Mouse (Mus musculus) granulocyte monocyte progenitor cell, adult 5-6 weeks (primary cell): ENCODE measurements at regions not wholly inside any gene's neighbourhood (a gene's known extent, or its start where the extent isn't known, plus 50 kb on each side); places are given as distances from the start of the nearest gene placed in this dataset.
"Not testable (repeated sequence)": the region's sequence is repeated elsewhere in the genome, so short reads cannot be mapped to it uniquely, and the experiment has no call there.

Experiments
- ATAC-seq: replicated peaks from 2 replicates; pipeline ENCODE4 v1.8.0; 2016; ENCODE audit warnings: mild to moderate bottlenecking, moderate TSS enrichment, inconsistent platforms; ENCODE audit not compliant: poor library complexity, severe bottlenecking

DNA sequence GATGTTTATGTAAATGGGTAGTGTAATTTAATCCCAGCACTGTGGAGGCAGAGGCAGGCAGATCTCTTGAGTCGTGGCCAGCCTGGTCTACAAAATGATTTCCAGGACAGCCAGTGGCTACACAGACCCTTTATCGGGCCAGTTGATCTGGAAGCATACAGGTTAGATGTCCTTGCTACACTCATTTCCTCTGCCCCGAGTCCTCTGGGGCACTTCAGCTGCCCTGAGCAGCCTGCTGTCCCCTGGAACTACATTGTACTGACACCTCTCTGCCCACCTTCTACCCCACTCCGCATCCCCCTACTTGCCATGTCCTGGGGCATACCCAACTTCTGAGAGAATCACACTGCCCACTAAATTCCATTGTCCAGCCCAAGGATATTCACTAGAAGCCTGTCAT lies 60.6 kb upstream of the Helt start:
- ATAC-seq, result no peak

DNA sequence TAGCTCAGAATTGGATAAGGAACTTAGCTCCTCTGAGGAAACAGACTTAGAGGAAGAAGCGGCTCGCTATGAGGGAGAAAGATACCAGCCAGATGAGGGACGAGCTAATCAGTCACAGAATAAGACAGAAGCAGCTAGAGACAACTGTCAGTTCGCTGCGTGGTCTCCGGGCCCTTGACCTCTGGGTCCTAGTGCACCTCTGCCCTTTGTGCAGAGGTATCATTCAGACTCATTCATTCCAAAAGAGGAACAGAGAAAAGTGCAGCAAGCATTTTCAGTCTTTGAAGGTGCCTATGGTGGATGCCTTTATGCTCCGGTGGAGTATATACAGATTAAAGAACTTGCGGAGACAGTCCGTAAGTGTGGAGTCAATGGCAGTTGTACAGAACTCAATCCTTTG lies 63.5 kb upstream of the Helt start:
- ATAC-seq, result not testable (repeated sequence)

DNA sequence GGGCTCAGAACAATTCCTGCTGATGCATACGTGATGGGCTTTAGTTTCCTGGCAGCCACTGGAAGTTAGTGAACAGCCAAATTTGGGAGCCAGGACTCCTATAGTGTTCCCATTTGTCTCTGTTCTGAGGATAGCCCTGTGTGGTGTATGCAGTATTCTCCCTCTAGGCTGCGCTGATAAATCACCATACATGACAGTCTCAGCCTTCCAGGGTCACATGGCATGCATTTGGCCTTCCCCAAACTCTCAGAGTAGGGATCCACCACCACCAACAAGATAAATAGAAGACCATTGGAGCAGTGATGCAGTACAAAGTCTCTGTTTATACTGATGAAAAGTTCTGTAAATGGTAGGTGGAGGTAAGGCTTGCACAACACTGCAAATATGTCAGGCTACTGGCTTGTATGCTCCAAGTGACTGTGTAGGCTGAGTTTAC lies 68.4 kb upstream of the Helt start:
- ATAC-seq, result no peak

DNA sequence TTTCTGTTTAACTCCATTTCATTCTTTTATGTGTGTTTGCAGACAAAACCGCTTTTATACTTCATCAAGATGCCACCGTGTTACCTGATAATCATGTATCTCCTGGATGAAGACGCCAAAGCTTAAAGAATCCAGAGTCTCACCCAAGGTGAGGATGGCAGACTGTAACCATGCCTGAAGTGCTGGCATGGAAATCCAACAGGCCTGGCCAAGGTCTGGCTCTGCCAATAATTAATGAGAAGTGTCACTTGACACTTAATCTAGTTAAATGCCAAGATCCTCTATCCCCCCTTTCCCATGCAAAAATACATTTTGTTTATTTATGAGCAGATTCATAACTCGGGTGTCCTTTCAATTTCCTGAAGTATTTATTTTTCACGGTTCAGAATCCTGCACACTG lies 71.2 kb upstream of the Helt start:
- ATAC-seq, result no peak

DNA sequence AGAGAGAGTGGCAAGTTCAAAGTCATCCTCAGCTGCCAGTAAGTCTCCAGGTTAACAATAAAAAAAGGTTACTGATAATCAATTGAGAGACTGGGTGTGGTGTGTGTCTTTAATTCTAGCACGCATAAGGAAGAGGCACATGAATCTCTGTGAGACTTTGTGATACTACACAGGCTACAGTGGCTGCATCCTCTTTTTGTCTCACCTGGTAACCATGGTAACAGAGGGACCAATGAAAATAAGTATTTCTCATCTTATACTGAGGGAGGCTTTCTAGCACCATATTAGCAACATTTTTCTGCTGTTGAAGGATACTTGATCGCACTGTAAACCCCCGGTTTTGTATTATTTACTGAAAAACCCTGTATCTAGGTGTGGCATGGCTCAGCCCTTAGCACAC lies 72.7 kb upstream of the Helt start:
- ATAC-seq, result no peak

DNA sequence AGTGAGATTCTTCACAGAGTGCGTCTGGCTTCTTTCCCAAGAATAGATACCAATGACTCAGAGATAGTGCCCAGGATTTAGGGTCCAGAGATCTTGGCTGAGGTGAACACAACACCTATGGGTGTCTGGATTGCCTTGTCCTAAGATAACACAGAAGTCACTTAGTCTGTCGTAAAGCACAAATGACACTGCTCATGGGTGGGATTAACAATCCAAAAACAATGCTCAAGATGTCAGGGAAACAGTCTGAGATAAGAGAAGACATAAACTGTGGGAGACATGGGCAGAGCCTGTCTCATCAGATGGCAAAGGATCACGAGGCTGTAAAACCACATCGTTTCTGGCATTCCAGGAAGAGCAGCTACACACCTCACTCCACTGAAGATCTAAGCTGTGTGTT lies 79.6 kb upstream of the Helt start:
- no peak for ATAC-seq

DNA sequence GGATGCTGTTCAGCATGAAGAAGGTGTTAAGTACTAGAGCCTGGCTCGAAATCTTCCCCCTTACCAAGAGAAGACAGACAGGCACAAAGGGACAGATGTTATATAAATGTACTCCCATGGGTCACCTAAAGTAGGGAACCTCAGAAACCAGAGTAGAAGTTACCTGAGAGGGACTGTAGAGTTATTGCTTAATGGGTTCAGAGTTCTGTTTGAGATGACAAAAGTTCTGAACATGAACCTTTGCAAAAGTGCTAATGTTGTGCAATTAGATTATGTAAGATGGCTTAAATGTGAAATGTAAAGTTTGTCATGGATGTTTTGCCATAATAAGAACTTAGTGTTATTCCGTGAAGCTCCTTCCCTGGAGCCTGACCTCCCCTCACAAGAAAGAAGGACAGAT lies 81.5 kb upstream of the Helt start:
- no peak for ATAC-seq

DNA sequence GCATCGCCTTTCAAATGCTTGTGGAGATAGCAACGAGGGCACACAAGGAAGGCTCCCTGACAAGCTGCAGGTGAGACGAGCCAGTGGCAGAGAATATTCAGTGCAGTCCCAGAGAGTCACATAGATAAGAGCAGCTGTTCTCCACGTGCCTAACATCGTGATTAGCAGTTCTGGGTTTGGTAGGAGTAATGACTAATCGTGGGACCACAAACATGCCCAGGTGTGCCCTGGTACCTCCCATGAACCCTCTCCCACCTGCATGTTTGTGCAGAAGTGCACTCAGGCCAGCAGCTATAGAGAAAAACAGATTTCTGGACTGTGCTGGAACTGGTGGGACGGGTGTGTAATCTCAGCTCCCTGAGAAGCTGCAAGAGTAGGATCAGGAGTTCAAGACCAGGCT lies 85.9 kb upstream of the Acsl1 start:
- ATAC-seq, result no peak

DNA sequence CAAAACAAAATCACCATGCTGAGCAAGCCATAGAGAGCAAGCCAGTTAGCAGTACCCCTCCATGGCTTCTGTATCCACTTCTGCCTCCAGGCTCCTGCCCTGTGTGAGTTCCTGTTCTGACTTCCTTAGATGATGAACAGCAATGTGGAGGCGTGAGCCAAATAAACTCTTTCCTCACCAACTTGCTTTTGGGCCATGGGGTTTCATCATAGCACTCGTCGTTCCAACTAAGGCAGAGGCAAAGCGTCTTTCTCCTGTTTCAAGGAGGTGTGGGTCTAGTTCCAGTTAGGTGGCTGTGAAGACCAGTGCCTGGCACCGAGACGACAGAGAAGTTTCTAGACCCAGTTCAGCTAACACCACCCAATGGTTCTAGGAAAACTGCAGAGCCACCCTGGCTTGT lies 85.0 kb upstream of the Acsl1 start:
- ATAC-seq, result no peak

DNA sequence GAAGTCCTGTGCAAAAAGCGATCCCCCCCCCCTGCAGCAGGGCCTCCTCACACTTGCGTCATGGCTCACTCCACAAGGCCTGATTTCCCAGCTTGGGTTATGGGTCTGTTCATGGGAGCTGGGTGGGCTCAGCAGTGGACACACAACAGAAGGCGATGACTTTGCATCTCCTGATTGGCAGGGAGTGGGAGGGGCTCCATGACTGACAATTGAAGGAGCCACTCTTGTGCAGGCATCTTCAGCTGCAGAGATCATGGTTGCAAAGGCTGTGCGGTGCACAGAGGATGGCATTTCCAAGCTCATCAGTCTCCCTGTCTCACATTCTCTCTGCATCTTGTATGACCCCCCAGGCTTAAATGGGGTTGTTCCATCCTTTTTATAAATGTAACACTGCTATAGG lies 84.3 kb upstream of the Acsl1 start:
- ATAC-seq, result no peak

DNA sequence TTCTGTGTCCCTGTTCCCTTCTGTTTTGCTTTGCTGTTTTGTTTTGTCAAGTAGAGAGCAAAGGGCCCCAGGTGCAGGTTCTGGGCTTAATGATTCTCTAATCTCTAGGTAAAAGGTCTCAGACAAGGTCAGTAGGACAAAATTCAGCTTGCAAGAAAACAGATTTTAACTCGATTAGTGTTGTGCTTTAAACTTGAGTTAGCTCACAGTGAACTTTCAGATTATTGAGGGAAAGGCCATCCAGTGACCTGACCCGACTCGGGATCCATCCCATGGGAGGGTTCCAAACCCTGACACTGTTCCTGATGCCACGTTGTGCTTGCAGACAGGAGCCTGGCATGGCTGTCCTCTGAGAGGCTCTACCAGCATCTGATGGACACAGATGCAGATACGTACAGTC lies 83.8 kb upstream of the Acsl1 start:
- no peak for ATAC-seq

DNA sequence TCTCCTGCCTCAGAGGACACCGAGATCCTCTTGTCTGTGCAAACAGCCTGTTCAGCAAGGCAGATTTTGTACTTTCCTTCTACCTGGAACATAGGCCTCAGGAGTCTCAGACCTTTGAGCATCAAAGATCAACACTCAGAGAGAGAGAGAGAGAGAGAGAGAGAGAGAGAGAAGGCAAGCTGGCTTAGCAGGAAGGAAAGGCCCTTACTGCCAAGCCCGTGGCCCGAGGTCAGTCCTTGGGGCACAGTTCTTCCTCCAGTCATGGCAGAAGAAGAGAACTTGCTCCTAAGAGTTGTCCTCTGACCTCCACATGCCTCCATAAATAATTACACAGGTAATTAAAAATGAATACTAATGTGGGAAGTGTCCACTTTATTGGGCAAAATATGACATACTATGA lies 82.4 kb upstream of the Acsl1 start:
- no peak for ATAC-seq

DNA sequence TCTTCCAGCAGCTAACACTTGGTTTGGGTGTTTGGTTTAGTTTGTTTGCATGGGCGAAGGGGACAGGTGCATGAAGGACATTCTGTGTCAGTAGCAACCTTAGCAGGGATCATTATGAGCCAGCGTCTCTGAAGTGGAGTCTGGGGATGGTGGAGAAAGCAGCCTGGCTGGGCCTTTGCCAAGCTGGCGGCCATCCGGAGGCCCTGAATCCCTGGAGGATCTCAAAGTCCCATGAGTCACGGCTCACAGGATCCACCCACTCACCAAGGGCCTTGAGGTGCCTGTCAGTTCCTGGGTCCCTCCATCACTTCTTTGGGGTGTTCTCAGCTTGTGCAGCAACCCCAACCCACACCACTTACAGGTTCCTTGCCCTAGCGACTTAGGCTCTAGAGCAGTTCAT lies 80.4 kb upstream of the Acsl1 start:
- no peak for ATAC-seq

DNA sequence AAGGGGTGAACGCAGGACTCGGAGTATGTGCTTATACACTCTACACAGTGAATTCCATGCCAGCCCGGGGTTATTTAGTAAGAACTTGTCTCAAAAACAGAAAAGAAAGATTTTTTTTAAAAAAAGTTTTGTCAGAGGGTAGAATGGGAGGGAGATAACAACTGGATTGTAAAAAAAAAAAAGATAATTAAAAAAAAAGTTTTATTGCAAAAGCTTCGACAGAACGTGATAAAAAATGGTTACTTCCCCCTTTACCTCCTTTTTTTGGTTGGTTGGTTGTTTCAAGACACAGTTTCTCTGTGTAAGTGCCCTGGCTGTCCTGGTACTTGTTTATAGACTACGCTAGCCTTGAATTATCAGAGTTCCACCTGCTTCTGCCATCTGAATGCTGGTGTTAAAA lies 79.2 kb upstream of the Acsl1 start:
- no peak for ATAC-seq

DNA sequence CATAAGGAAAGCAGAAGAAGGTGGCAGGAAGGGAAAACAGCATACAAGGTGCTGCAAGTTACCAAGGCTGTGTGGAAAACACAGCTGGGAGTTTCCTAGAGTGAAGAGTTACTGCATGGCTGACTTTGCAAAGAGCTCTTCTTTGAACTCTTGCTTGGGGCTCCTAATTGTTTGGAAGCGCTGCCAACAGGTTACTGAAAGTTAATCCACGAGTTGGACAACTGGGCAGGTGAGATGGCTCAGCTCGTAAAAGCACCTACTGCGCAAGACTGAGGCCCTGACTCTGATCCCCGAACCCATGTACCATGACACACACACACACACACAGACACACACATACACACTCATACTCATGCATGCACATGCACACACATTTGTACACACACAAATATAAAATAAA lies 77.5 kb upstream of the Acsl1 start:
- ATAC-seq, result no peak

DNA sequence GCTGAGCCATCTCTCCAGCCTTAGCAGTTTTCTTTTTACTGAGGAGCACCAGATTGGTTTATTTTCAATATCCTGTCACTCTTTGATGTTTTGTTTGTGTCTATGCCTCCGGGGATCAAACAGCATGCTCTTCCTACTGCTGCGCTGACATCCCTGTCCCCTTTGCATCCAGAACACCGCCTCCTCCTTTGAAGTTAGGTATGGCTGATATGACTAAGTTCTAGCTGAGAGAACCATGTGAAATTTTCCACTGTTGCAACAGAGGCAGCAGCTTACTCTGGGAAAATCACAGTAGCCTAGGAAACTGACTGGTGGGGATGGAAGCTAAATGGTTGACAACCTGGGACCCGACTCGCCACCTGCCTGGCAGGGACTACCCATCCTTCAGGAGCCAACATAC lies 76.1 kb upstream of the Acsl1 start:
- no peak for ATAC-seq

DNA sequence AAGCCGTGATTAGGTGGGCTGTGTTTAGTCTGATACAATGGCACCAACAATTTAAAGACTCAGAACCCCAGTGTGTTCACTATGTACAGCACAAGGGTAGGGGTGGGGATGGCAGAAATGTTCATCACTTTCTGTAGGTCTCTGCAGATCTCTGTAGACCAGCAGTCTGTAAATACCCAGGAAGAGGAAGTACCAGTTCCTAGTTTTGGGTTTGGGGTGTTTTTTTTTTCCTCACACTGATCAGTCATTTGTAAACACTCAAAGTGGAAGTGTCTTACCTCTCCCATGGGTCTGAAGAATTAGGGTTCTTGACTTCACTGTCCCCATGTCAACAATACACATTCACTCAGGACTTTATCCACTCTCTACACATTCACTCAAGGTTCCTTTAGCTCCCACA lies 75.5 kb upstream of the Acsl1 start:
- peak; percentile 88 for ATAC-seq

DNA sequence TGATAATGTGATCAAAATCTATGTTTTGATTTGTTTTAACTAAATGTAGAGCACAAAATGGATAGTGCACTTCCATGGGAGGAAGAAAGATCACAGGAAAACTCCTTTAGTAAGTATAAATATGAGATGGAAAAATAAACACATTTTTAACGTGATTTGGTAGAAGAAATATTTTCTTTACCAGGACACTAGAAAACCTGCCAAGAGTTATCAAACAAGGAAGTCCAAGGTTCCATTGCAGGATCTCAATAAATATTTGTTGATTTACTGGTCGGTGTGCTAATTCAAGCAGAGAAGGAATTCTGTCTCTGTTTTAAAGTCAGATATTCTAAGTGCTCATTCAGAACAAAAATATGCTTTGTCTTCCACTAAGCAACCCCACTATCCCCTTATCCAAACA lies 73.8 kb upstream of the Acsl1 start:
- ATAC-seq, result no peak

DNA sequence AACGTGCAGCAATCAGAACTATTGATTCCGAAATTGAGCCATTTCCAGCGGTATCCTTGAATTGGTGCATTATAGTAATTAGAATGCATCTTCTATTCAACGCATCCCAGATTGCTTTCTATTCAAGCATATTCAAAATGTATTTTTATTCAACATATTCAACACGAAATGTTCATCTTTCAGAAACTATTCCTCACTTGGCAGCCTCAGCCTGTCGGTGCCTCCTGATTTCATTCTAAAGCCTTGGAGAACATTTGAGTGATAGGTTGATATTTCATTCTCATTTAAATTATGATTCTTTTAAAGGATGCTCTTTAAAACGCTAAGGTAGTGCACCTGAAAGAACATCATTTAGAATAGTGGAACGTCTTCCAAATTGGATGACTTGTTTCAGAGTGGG lies 73.1 kb upstream of the Acsl1 start:
- no peak for ATAC-seq

DNA sequence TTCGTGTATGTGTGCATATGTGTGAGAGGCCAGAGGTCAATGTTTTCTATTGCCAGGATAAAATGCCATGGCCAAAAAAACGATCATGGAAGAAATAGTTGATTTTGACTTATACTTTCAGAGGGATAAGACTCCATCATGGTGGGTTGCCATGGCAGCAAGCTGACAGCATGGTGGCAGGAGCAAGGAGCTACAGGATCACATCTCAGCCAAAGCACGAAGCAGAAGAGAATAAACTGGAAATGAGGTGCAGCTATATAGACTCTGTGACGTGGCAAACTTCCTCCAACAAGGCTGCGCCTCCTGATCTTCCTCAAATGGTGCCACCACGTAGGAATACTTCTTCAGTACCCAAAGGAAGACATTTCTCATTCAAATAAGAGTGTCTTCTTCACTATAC lies 70.2 kb upstream of the Acsl1 start:
- ATAC-seq, result no peak

DNA sequence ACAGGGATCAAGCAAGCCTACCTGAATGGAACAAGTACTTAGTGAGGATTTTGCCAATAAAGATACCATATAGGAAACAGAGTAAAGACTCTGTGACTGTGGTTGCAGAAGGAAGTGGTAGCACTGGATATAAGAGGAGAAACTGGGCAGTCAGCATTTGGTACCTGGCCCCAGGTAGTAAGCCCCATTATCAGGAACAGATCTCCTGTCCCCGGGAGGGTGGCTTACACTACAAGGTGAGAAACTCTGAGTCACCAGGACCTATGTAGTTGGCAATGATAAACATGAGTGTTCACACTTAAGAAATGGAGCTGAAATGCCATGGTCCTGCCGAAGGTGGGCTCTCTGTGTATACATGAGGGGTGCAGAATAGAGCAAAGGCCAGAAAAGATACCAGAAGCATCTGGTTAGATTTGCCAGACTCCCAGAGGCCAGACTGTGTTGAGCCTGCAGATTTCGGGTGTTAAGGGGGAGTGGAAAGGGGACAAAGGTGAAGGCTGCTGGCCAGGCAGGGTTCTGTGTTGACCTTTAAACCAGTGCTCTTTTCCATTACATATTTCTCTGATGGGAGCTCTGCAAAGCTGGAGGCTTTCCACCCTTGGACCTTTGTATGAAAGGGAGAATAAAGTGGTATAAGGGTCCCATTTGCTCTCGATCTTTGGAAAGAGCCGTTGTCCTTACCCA lies 66.8 kb upstream of the Acsl1 start:
- no peak for ATAC-seq

DNA sequence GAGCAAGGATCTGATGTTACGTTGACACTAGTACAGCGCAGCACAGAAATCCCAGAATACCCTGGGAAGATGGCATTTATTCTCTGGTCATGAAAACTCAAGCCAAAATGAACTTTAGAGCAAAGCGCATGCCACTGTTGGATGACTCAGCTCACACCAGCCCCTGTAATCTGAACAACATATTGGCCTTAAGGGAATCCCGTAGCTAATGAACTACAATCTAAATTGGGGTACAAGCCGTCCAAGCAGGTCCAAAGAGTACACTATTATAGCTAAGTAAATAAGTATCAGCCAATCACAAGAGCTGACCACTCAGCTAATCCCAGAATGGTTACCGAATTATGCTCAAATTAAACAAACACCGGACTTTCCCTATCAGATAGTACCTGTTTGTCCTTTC lies 62.0 kb upstream of the Acsl1 start:
- ATAC-seq, result no peak

DNA sequence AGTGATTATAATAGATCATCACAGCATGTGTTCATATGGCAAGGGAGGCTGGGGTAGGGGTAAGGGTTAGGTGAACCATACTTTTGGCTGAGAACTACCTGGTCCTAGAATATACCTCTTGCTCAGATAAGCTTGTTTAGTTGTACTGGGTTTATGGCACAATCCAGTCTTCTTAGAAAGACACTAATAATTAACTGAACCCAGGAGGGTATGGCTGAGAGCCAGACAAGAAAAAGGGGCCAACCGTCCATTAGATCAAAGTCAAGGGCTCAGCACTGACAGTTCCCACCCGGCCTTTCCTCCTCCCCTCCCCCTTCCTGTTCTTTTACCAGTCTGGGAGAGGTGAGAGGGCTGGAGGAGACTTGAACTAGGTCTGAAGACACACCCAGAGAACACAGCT lies 61.5 kb upstream of the Acsl1 start:
- no peak for ATAC-seq
